Mouse (Mus musculus): Measurements from ENCODE around the gene Fbxl17.

Gene Fbxl17

DNA sequence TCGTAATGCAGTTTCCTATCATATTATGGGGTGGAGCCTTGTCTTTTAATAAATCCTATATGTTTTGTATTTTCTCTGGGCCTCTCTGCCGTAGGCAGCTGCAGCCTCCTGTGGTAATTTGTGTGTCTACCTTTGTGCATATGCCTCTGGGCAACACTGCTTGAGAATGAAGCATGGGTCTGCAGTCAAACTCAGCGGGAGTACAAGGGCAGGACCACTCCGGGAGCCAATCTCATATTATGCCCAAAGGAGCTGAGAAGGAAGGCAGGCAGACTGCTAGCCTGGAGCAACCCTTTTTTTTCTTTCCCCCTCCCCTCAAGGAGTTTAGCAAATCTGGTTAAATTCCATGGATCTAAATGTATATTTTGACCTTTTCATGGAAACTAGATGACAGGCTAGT, 392.3 kb downstream of the Fbxl17 start:
- DNase-seq (ENCODE audit: low read depth, low spot score) = no peak

DNA sequence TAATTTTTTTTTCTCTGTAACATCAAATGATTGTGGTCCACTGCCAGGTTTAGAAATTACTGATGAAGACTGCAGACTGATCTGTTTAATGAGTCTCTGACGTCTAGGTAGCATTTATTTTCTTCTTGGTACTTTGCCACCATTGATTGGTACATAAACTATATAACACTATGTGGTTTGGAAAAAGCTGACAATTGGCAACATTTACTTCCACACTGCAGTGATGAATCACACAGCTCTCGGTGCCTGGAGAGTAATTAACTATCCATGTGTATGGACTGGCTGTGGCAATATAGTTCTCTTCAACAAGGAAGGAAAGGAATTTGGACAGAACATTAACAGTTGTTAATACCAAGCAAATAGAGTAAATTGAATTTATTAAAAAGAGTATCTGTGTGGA, 404.3 kb downstream of the Fbxl17 start:
- no peak for DNase-seq (ENCODE audit: low read depth, low spot score)

GRCm38 (mm10) chr17:63095017-63095416, 404.8 kb downstream of the Fbxl17 start:
- no peak for DNase-seq (ENCODE audit: low read depth, low spot score)

DNA sequence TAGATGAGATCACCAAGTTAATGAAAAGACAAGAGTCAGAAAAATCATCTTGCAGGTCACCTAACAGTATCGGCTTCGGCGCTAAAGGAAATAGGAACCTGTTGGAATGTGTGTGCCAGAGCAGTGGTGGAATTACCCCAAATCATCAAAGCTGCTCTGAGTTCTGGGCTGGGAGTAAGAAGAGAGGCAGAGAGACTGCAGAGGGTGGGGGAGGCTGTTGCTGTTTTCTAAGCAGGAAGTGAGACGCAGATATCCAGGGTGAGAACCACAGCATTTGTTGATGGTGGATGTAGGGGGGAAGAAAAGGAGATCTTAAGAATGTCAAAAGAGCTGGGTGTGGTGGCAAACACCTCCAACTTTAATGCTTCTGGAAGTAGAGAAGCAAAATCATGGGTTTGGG, 406.6 kb downstream of the Fbxl17 start:
- no peak for DNase-seq (ENCODE audit: low read depth, low spot score)

GRCm38 (mm10) chr17:63092774-63093173, 407.0 kb downstream of the Fbxl17 start:
- DNase-seq (ENCODE audit: low read depth, low spot score) = no peak

DNA sequence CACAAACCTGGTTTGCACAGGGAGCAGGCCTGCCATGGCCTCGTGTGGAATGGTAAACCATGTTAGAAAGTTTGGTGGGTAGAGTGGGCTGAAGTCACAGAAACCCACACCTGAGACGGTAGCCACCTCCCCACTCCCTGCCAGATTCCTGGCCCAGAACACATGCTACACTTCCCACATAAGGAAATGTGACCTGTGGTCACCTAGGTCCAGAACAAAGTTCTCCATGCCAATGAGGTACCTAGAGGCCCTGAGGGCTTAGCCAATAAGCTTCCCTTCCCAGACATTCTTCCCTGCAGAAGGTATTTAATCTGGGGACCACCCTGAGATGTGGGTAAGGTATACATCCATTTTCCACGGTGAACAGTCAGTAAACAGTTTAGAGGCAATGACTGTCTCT, 409.7 kb downstream of the Fbxl17 start:
- DNase-seq (ENCODE audit: low read depth, low spot score) = no peak

- DNase-seq (ENCODE audit: low read depth, low spot score) = no peak
These were observed 412.6 kb downstream of the Fbxl17 start for GRCm38 (mm10) chr17:63087265-63087664.

DNA sequence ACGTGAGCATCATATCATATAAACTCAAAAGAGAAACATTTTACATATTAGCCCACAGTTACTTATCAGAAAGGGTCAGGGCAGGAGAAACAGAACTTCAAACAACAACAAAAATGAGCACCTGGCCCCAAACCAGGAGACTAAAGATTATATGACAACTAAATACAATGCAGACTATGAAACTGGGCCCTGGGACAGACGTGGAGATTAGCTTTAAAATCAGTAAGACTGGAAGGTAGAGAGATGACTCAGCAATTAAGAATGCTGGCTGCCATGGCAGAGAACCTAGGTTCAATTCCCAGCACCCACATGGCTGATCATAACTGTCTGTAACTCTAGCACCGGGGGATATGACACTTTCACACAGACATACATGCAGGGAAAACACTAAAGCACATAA, 413.3 kb downstream of the Fbxl17 start:
- no peak for DNase-seq (ENCODE audit: low read depth, low spot score)

DNA sequence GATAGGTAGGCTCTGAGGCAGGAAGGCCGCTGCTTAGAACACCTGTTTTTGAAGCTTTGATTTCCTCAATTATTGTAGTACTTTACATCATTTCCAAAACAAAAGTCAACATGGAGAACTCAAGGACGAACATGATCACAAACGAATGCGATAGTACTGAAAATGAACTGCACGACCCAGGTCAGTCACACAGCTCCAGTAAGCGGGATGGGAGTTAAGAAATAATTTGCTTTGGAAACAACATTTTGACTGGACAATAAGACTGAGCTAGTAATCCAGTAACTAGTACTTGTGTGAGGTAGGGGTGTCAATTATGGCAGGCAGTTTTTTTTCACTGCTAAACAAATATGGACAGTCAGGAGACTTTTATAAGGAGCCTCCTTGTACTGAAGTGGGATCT, 414.6 kb downstream of the Fbxl17 start:
- DNase-seq (ENCODE audit: low read depth, low spot score) = no peak

- no peak for DNase-seq (ENCODE audit: low read depth, low spot score)
These were observed 420.7 kb downstream of the Fbxl17 start for GRCm38 (mm10) chr17:63079087-63079486.

DNA sequence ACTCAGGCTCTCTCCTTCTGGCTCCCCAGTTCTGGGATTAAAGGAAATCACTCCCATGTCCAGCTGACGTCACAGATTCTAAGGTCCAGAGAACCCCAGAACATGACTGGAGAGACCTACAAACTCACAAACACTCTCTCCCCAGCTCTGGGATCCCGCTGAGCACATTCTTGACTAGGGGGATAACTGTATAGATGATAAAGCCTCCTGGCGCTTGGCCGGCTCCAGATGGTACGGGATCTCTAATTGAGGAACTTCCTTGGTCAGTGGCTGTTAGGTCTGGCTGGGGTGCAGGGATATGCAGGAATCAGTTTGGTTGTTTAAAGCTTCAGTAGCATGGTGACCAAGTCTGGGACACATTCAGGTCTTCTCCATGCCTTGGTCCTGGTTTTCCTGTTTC, 422.3 kb downstream of the Fbxl17 start:
- no peak for DNase-seq (ENCODE audit: low read depth, low spot score)

GRCm38 (mm10) chr17:63076661-63077060, 423.2 kb downstream of the Fbxl17 start:
- DNase-seq (ENCODE audit: low read depth, low spot score) = no peak

GRCm38 (mm10) chr17:63076037-63076426, 423.8 kb downstream of the Fbxl17 start:
- no peak for DNase-seq (ENCODE audit: low read depth, low spot score)

GRCm38 (mm10) chr17:63075091-63076036, 424.5 kb downstream of the Fbxl17 start:
- no peak for DNase-seq (ENCODE audit: low read depth, low spot score)

GRCm38 (mm10) chr17:63073342-63073741, 426.5 kb downstream of the Fbxl17 start:
- DNase-seq (ENCODE audit: low read depth, low spot score) = no peak

GRCm38 (mm10) chr17:63071134-63071923, 428.5 kb downstream of the Fbxl17 start:
- DNase-seq (ENCODE audit: low read depth, low spot score) = no peak

GRCm38 (mm10) chr17:63070161-63070761, 429.6 kb downstream of the Fbxl17 start:
- DNase-seq (ENCODE audit: low read depth, low spot score) = no peak

DNA sequence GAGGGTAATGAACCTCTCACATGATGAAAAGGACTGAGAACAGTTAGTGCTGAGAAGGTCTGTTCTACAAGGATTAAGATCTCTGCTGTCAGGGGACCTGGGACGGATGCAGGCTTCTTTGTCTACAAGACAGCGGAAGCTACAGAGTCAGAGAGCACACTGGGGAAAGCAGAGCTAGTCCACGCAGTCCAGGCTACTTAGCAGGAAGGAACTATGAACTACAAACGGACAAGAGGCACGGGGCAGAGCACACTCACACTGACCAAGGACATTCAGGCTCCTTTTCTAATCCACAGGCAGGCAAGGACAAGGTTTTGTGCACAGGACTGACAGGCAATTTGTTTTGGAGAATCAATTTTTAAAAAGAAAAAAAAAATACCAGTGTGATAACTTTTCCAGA, 437.0 kb downstream of the Fbxl17 start:
- DNase-seq (ENCODE audit: low read depth, low spot score) = no peak

- no peak for DNase-seq (ENCODE audit: low read depth, low spot score)
These were observed 438.0 kb downstream of the Fbxl17 start for GRCm38 (mm10) chr17:63061786-63062185.

DNA sequence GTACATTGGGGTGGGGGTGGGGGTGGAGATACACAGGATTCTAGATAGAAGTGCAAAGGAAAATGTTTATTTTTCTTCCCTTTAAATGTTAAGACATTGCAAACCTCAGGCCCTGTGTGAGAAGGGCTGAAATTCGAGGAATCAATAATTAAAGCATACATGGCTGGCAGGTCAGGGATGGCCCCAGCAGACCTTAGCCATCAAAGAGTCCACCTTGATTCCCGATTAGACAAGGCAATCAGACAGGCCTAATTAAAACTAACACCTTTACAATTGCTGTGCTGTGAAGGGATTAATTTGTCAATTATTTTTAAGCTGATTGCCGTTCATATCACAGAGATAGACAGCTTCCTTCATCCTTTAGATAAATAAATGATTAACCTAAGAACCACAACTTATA, 439.0 kb downstream of the Fbxl17 start:
- DNase-seq (ENCODE audit: low read depth, low spot score) = no peak

DNA sequence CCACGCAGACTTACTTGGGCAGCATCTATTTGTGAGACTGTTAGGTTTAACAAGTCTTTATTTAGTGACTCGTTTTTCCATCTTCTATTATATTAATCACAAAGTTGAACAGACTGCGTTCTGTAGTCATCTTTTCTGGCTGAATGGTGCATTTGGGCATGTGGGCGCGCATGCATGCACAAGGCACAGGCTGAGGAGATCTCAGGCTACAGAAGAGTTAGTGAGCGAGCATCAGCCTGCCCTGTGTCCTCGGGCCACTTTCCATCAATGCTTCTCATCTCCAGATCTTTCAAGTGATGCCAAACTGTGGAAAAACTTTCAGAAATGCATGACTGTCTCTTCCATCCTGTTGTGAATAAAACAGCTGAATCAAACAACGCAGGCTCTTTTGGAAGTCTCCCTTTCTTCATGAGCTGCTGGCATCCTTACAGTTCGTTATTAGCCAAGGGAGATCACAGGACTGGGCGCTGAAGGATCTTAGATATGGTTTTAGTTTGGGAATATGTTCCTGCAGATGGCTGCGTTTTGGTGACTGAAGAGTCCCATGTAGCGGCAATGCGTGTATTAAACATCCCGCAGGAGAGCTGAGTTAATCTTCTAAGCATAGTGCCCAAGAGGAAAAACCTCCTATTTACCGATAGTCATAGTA, 442.0 kb downstream of the Fbxl17 start:
- no peak for DNase-seq (ENCODE audit: low read depth, low spot score)

GRCm38 (mm10) chr17:63056976-63057375, 442.8 kb downstream of the Fbxl17 start:
- DNase-seq (ENCODE audit: low read depth, low spot score) = no peak
